Mouse (Mus musculus) heart, embryonic 12.5 days (tissue): Measurements from ENCODE around the gene Mr1. TPM values are rescaled to one million over a fixed set of nuclear protein-coding genes. Genes with fewer than 3 reads are reported as not detected.

ENCODE experiments used
- ATAC-seq: fragments of 200-750 bp; cut with Nextera tagmentation; 2 replicates; pipeline ENCODE4 v1.8.0; 2017; ENCODE audit warnings: moderate TSS enrichment, moderate library complexity; ENCODE audit not compliant: insufficient number of reproducible peaks, low FRiP score
- H3K27ac ChIP-seq: fragments of 300-500 bp; sonication (generic); 2 replicates; pipeline ENCODE4 v1.5.1; 2016; ENCODE audit warnings: mild to moderate bottlenecking, moderate library complexity; ENCODE audit not compliant: poor library complexity, severe bottlenecking
- H3K27me3 ChIP-seq: fragments of 300-500 bp; sonication (generic); replicated peaks from 2 replicates; pipeline ENCODE4 v1.6.1; 2016; ENCODE audit warnings: mild to moderate bottlenecking, moderate library complexity
- H3K36me3 ChIP-seq: fragments of 300-500 bp; sonication (generic); 2 replicates; pipeline ENCODE4 v1.6.1; 2016; ENCODE audit warnings: mild to moderate bottlenecking, moderate library complexity
- H3K4me1 ChIP-seq: fragments of 300-500 bp; sonication (generic); replicated peaks from 2 replicates; pipeline ENCODE4 v1.6.1; 2016; ENCODE audit warnings: mild to moderate bottlenecking
- H3K4me2 ChIP-seq: fragments of 300-500 bp; sonication (generic); 2 replicates; pipeline ENCODE4 v1.6.1; 2016; ENCODE audit warnings: mild to moderate bottlenecking, moderate library complexity
- H3K4me3 ChIP-seq: fragments of 300-500 bp; sonication (generic); 2 replicates; pipeline ENCODE4 v1.5.1; 2016; ENCODE audit warnings: mild to moderate bottlenecking
- H3K9ac ChIP-seq: fragments of 300-500 bp; sonication (generic); 2 replicates; pipeline ENCODE4 v1.6.1; 2016; ENCODE audit warnings: mild to moderate bottlenecking, moderate library complexity
- H3K9me3 ChIP-seq: fragments of 300-500 bp; sonication (generic); replicated peaks from 2 replicates; pipeline ENCODE4 v1.6.1; 2016; ENCODE audit warnings: mild to moderate bottlenecking, moderate library complexity
- WGBS: fragments of 180-500 bp; shearing (Covaris S2); methylation state at CpG from one replicate; pipeline ENCODE4 v1.1.7; 2016; 5-methylcytosine and 5-hydroxymethylcytosine counted together
- polyA plus RNA-seq: library from polyadenylated mRNA; unstranded; fragments of >200 nt; fragmentation: Nextera tagmentation; extraction: Ambion mirVana; gene quantifications from 2 replicates; pipeline ENCODE4 v1.2.1, GENCODE M21; 2016

Gene Mr1
- polyA plus RNA-seq, 1 experiment from 2014 or later: 4.2 TPM

GRCm38 (mm10) chr1:155093145-155093791 is 53.3 kb downstream of the Mr1 start:
- WGBS: 17% methylated on average over 4 of the region's 4 CpGs
- Histone ChIP-seq H3K9ac (peak overlapping the region; percentile 19; the same call in 1 of the 2 replicates), H3K27ac (peak overlapping the region; percentile 87), H3K4me2 (peak overlapping the region; percentile 31), H3K36me3 (no peaks in the 10 kb centered on the region), H3K4me3 (no peak overlapping the region), H3K4me1 (peaks cover 64% of the 10 kb centered on the region), H3K27me3 (no peaks in the 10 kb centered on the region), H3K9me3 (no peaks in the 10 kb centered on the region)
- ATAC-seq: peak; percentile 59

- ATAC-seq: peak; percentile 49; the same call in 1 of the 2 replicates
- Histone ChIP-seq H3K4me3 (no peak overlapping the region), H3K4me1 (peaks cover 67% of the 10 kb centered on the region), H3K9ac (peak overlapping the region; percentile 11; the same call in 1 of the 2 replicates), H3K36me3 (no peaks in the 10 kb centered on the region), H3K9me3 (no peaks in the 10 kb centered on the region), H3K27me3 (no peaks in the 10 kb centered on the region), H3K4me2 (peak overlapping the region; percentile 31; the same call in 1 of the 2 replicates), H3K27ac (peak overlapping the region; percentile 87)
- 22% methylated on average over 14 of the region's 14 CpGs for WGBS
Measured at GRCm38 (mm10) chr1:155091842-155092800, 54.5 kb downstream of the Mr1 start.

- whole genome bisulfite sequencing: 74% methylated on average over 7 of the region's 7 CpGs
- H3K9me3 ChIP-seq: no peaks in the 10 kb centered on the region
- H3K4me3 ChIP-seq: no peak overlapping the region
- H3K36me3 ChIP-seq: no peaks in the 10 kb centered on the region
- H3K27ac ChIP-seq: 0 out of 2 replicates have a peak overlapping the region, but pooled peaks have one; percentile 87
- H3K27me3 ChIP-seq: no peaks in the 10 kb centered on the region
- peaks cover 70% of the 10 kb centered on the region for H3K4me1 ChIP-seq
- H3K9ac ChIP-seq: no peak overlapping the region
- ATAC-seq: no peak
- no peak overlapping the region for H3K4me2 ChIP-seq
Measured at GRCm38 (mm10) chr1:155091374-155091841, 55.2 kb downstream of the Mr1 start.

GRCm38 (mm10) chr1:155090736-155091135 is 55.9 kb downstream of the Mr1 start:
- Histone ChIP-seq H3K9me3 (no peaks in the 10 kb centered on the region), H3K27me3 (no peaks in the 10 kb centered on the region), H3K4me1 (peaks cover 74% of the 10 kb centered on the region), H3K4me3 (no peak overlapping the region), H3K27ac (no peak overlapping the region), H3K36me3 (no peaks in the 10 kb centered on the region), H3K9ac (no peak overlapping the region), H3K4me2 (no peak overlapping the region)
- no peak for ATAC-seq
- 88% methylated on average over 1 of the region's 1 CpGs for WGBS

- no peak for ATAC-seq
- H3K4me2 ChIP-seq: no peak overlapping the region
- H3K27me3 ChIP-seq: no peaks in the 10 kb centered on the region
- H3K9me3 ChIP-seq: no peaks in the 10 kb centered on the region
- no peaks in the 10 kb centered on the region for H3K36me3 ChIP-seq
- WGBS: 90% methylated on average over 7 of the region's 7 CpGs
- no peak overlapping the region for H3K9ac ChIP-seq
- H3K4me3 ChIP-seq: no peak overlapping the region
- H3K4me1 ChIP-seq: peaks cover 74% of the 10 kb centered on the region
- no peak overlapping the region for H3K27ac ChIP-seq
Measured at GRCm38 (mm10) chr1:155090327-155090726, 56.3 kb downstream of the Mr1 start.

GRCm38 (mm10) chr1:155088847-155089603 is 57.6 kb downstream of the Mr1 start:
- no peak for ATAC-seq
- H3K27ac ChIP-seq: no peak overlapping the region
- WGBS: 37% methylated on average over 16 of the region's 16 CpGs
- H3K4me2 ChIP-seq: no peak overlapping the region
- no peaks in the 10 kb centered on the region for H3K9me3 ChIP-seq
- no peak overlapping the region for H3K9ac ChIP-seq
- H3K4me3 ChIP-seq: no peak overlapping the region
- no peaks in the 10 kb centered on the region for H3K36me3 ChIP-seq
- no peaks in the 10 kb centered on the region for H3K27me3 ChIP-seq
- H3K4me1 ChIP-seq: peaks cover 76% of the 10 kb centered on the region

- Histone ChIP-seq H3K4me2 (no peak overlapping the region), H3K27ac (no peak overlapping the region), H3K36me3 (no peaks in the 10 kb centered on the region), H3K9me3 (no peaks in the 10 kb centered on the region), H3K27me3 (no peaks in the 10 kb centered on the region), H3K4me3 (no peak overlapping the region), H3K9ac (no peak overlapping the region), H3K4me1 (peaks cover 71% of the 10 kb centered on the region)
- 79% methylated on average over 4 of the region's 4 CpGs for WGBS
- no peak for ATAC-seq
Measured at GRCm38 (mm10) chr1:155088046-155088445, 58.6 kb downstream of the Mr1 start.

GRCm38 (mm10) chr1:155086893-155087292 is 59.7 kb downstream of the Mr1 start:
- H3K27me3 ChIP-seq: no peaks in the 10 kb centered on the region
- no peak overlapping the region for H3K4me3 ChIP-seq
- H3K27ac ChIP-seq: peak overlapping the region; percentile 58
- H3K4me2 ChIP-seq: peak overlapping the region; percentile 0; the same call in 1 of the 2 replicates
- WGBS: 11% methylated on average over 4 of the region's 4 CpGs
- H3K36me3 ChIP-seq: no peaks in the 10 kb centered on the region
- H3K9ac ChIP-seq: no peak overlapping the region
- peaks cover 71% of the 10 kb centered on the region for H3K4me1 ChIP-seq
- no peaks in the 10 kb centered on the region for H3K9me3 ChIP-seq
- ATAC-seq: no peak

GRCm38 (mm10) chr1:155086416-155086815 is 60.2 kb downstream of the Mr1 start:
- H3K4me3 ChIP-seq: no peak overlapping the region
- no peaks in the 10 kb centered on the region for H3K36me3 ChIP-seq
- no peak for ATAC-seq
- no peaks in the 10 kb centered on the region for H3K9me3 ChIP-seq
- peak overlapping the region; percentile 0; the same call in 1 of the 2 replicates for H3K4me2 ChIP-seq
- peaks cover 69% of the 10 kb centered on the region for H3K4me1 ChIP-seq
- H3K27me3 ChIP-seq: no peaks in the 10 kb centered on the region
- WGBS: 16% methylated on average over 7 of the region's 7 CpGs
- no peak overlapping the region for H3K9ac ChIP-seq
- peak overlapping the region; percentile 58; the same call in 1 of the 2 replicates for H3K27ac ChIP-seq

GRCm38 (mm10) chr1:155084839-155085238 is 61.8 kb downstream of the Mr1 start:
- no peaks in the 10 kb centered on the region for H3K36me3 ChIP-seq
- no peak overlapping the region for H3K4me2 ChIP-seq
- H3K27ac ChIP-seq: no peak overlapping the region
- H3K27me3 ChIP-seq: no peaks in the 10 kb centered on the region
- no peaks in the 10 kb centered on the region for H3K9me3 ChIP-seq
- no peak overlapping the region for H3K9ac ChIP-seq
- no peak overlapping the region for H3K4me3 ChIP-seq
- WGBS: 33% methylated on average over 8 of the region's 8 CpGs
- no peak for ATAC-seq
- H3K4me1 ChIP-seq: peaks cover 68% of the 10 kb centered on the region
